ENCODE assay signal across 8 mouse cellular contexts in genomic region chr14:21994061-21994990, GRCm38 (mm10). TPM values are rescaled to one million over a fixed set of nuclear protein-coding genes. Genes with fewer than 3 reads are reported as not detected.
DNase-seq lines count a peak whose midpoint lies in the region; ATAC-seq and TF ChIP-seq lines count a peak whose summit lies in the region.

No protein-coding gene starts in this region.

- intact Hi-C loops in heart, adult 2 months (cut with DNase I), result no loop called here
- intact Hi-C loops in heart, postnatal 14 days (cut with DNase I), result no loop called here

- no peaks in the 10 kb centered on the region for H3K79me2 ChIP-seq in heart, adult 2 months (replicated peaks; ENCODE audit: control insufficient read depth, insufficient read depth, low read length)

- H3K4me1 ChIP-seq in heart, adult 2 months (ENCODE audit: control insufficient read depth, insufficient read depth, low read length), result no peaks in the 10 kb centered on the region; the same call in 1 of the 2 replicates
- H3K4me1 ChIP-seq in hindbrain, embryonic 12.5 days, result peaks cover 43% of the 10 kb centered on the region
- H3K4me1 ChIP-seq in limb, embryonic 15.5 days, result peaks cover 42% of the 10 kb centered on the region
- H3K4me1 ChIP-seq in midbrain, postnatal 0 days (ENCODE audit: insufficient read depth, low read length), result peaks cover 15% of the 10 kb centered on the region

- no peaks in the 10 kb centered on the region for H3K36me3 ChIP-seq in heart, adult 2 months (ENCODE audit: control insufficient read depth, insufficient read depth, low read length)
- no peaks in the 10 kb centered on the region for H3K36me3 ChIP-seq in hindbrain, embryonic 12.5 days
- H3K36me3 ChIP-seq in limb, embryonic 15.5 days, result no peaks in the 10 kb centered on the region
- H3K36me3 ChIP-seq in midbrain, postnatal 0 days (ENCODE audit: insufficient read depth, low read length), result no peaks in the 10 kb centered on the region

- 24% methylated on average over 44 of the region's 44 CpGs for WGBS in heart, adult 2 months
- WGBS in hindbrain, embryonic 12.5 days, result under 1% methylated on average over 44 of the region's 44 CpGs
- WGBS in limb, embryonic 15.5 days, result 9% methylated on average over 44 of the region's 44 CpGs
- 7% methylated on average over 44 of the region's 44 CpGs for WGBS in midbrain, postnatal 0 days

- peak overlapping the region; percentile 64 for H3K4me3 ChIP-seq in heart, adult 2 months
- peak overlapping the region; percentile 46 for H3K4me3 ChIP-seq in hindbrain, embryonic 12.5 days
- peak overlapping the region; percentile 55 for H3K4me3 ChIP-seq in limb, embryonic 15.5 days
- H3K4me3 ChIP-seq in midbrain, postnatal 0 days (ENCODE audit: low read depth, low read length), result peak overlapping the region; percentile 42

- no peak for TF ChIP-seq EP300 in heart, adult 2 months (IDR thresholded peaks at IDR 0.05; ENCODE audit: insufficient read depth, low read depth, low read length)

- no peak for DNase-seq in heart, adult 2 months
- DNase-seq in heart, postnatal 14 days, result no peak
- peak; percentile 83 for DNase-seq in embryo, embryonic 10 days (ENCODE audit: low spot score)
- no peak for DNase-seq in midbrain, postnatal 0 days (ENCODE audit: low spot score)
- DNase-seq in right cerebral cortex, postnatal 25 days, result no peak
- DNase-seq in layer of hippocampus, postnatal 10 days (ENCODE audit: low spot score in 2 of 2), result no peak

- TF ChIP-seq POLR2A in heart, adult 2 months (IDR thresholded peaks at IDR 0.05; ENCODE audit: insufficient read depth, low read depth, low read length), result no peak

- no peak for TF ChIP-seq CTCF in heart, adult 2 months (IDR thresholded peaks at IDR 0.05)
- TF ChIP-seq CTCF in midbrain, postnatal 0 days (IDR thresholded peaks at IDR 0.05), result no peak

- no peak for ATAC-seq in hindbrain, embryonic 12.5 days (ENCODE audit: low FRiP score)
- ATAC-seq in limb, embryonic 15.5 days (ENCODE audit: insufficient number of reproducible peaks, low FRiP score, low TSS enrichment, low read depth), result no peak
- no peak for ATAC-seq in midbrain, postnatal 0 days (ENCODE audit: low FRiP score)

- H3K27ac ChIP-seq in heart, adult 2 months, result no peak overlapping the region; the same call in 1 of the 2 replicates
- peak overlapping the region; percentile 67 for H3K27ac ChIP-seq in hindbrain, embryonic 12.5 days
- peak overlapping the region; percentile 83 for H3K27ac ChIP-seq in limb, embryonic 15.5 days
- no peak overlapping the region for H3K27ac ChIP-seq in midbrain, postnatal 0 days (ENCODE audit: low read depth, low read length)

- H3K27me3 ChIP-seq in heart, adult 2 months (ENCODE audit: control insufficient read depth, insufficient read depth, low read length), result peaks cover 7% of the 10 kb centered on the region; the same call in 1 of the 2 replicates
- H3K27me3 ChIP-seq in hindbrain, embryonic 12.5 days, result peaks cover 41% of the 10 kb centered on the region
- H3K27me3 ChIP-seq in limb, embryonic 15.5 days, result peaks cover 25% of the 10 kb centered on the region; the same call in 1 of the 2 replicates
- H3K27me3 ChIP-seq in midbrain, postnatal 0 days (ENCODE audit: insufficient read depth, low read length), result peaks cover 37% of the 10 kb centered on the region

- H3K9me3 ChIP-seq in hindbrain, embryonic 12.5 days (replicated peaks), result no peaks in the 10 kb centered on the region
- no peaks in the 10 kb centered on the region for H3K9me3 ChIP-seq in limb, embryonic 15.5 days
- H3K9me3 ChIP-seq in midbrain, postnatal 0 days (ENCODE audit: low read length), result no peaks in the 10 kb centered on the region

- H3K9ac ChIP-seq in heart, adult 2 months (ENCODE audit: low read depth, low read length), result no peak overlapping the region
- peak overlapping the region; percentile 63 for H3K9ac ChIP-seq in hindbrain, embryonic 12.5 days
- no peak overlapping the region; the same call in 1 of the 2 replicates for H3K9ac ChIP-seq in limb, embryonic 15.5 days
- H3K9ac ChIP-seq in midbrain, postnatal 0 days (replicated peaks; ENCODE audit: low read length, poor library complexity, severe bottlenecking), result no peak overlapping the region

- H3K4me2 ChIP-seq in hindbrain, embryonic 12.5 days (replicated peaks), result peak overlapping the region; percentile 68
- H3K4me2 ChIP-seq in limb, embryonic 15.5 days, result peak overlapping the region; percentile 86
- H3K4me2 ChIP-seq in midbrain, postnatal 0 days (ENCODE audit: low read depth, low read length, poor library complexity, severe bottlenecking), result peak overlapping the region; percentile 64

RNA-seq across cellular contexts. Expression of gene Zfp503, which starts 4.9 kb away (rescaled TPM):
- total RNA-seq in heart, adult 2 months (2021), result 1 to 10 TPM; 1.4 to 1.5 TPM
- polyA plus RNA-seq in heart, adult 2 months (2012; rRNA removed), result 0.88 and 1.5 TPM in 2 replicates
- total RNA-seq in heart, postnatal 14 days (2021), result 1 to 10 TPM; 1.8 to 2.6 TPM
- 39.0 and 45.6 TPM in 2 replicates for polyA plus RNA-seq in hindbrain, embryonic 12.5 days (2016; fragmentation: Nextera tagmentation; extraction: Ambion mirVana)
- 16.1 and 21.6 TPM in 2 replicates for polyA plus RNA-seq in limb, embryonic 15.5 days (2015; fragmentation: Nextera tagmentation; extraction: Ambion mirVana)
- total RNA-seq in midbrain, postnatal 0 days (2014; rRNA removed), result 9.1 and 10.1 TPM in 2 replicates
- polyA plus RNA-seq in midbrain, postnatal 0 days (2015; fragmentation: Nextera tagmentation; extraction: Ambion mirVana), result 4.2 and 4.3 TPM in 2 replicates
- total RNA-seq in layer of hippocampus, postnatal 10 days (2021), result 1 to 10 TPM; 3.0 TPM

RNA-seq across cellular contexts. Expression of gene Lrmda, which starts 25.2 kb away (rescaled TPM):
- 1 to 10 TPM; 1.0 to 1.1 TPM for total RNA-seq in heart, adult 2 months (2021)
- polyA plus RNA-seq in heart, adult 2 months (2012; rRNA removed), result 0.43 and 0.44 TPM in 2 replicates
- total RNA-seq in heart, postnatal 14 days (2021), result 1 to 10 TPM in 1 of 2 experiments, under 1 TPM in 1; 0.76 to 1.0 TPM
- 0.53 and 0.83 TPM in 2 replicates for polyA plus RNA-seq in hindbrain, embryonic 12.5 days (2016; fragmentation: Nextera tagmentation; extraction: Ambion mirVana)
- polyA plus RNA-seq in limb, embryonic 15.5 days (2015; fragmentation: Nextera tagmentation; extraction: Ambion mirVana), result 0.17 and 0.26 TPM in 2 replicates
- not detected in 2 replicates for total RNA-seq in midbrain, postnatal 0 days (2014; rRNA removed)
- polyA plus RNA-seq in midbrain, postnatal 0 days (2015; fragmentation: Nextera tagmentation; extraction: Ambion mirVana), result 0.34 and 0.35 TPM in 2 replicates
- total RNA-seq in layer of hippocampus, postnatal 10 days (2021), result under 1 TPM; 0.57 to 0.62 TPM

Comparison
In these comparisons a context has a peak if more than half of its experiments do, and no peak if none do; other contexts are left out.
1. H3K27ac ChIP-seq: peak in hindbrain, embryonic 12.5 days (single experiment) and limb, embryonic 15.5 days (single experiment); none in heart, adult 2 months (single experiment) and midbrain, postnatal 0 days (single experiment).
2. Peak in every context shown above with its lines, with median percentiles within 50 percentile points of each other: H3K4me3 ChIP-seq and H3K4me2 ChIP-seq.